Mouse (Mus musculus): ENCODE measurements around the gene Tbxas1.

GRCm38 (mm10) chr6:38926963-38927361, 51.8 kb downstream of the Tbxas1 start:
- TF ChIP-seq CTCF (IDR thresholded peaks at IDR 0.05; ENCODE audit: low read depth) (no peak), EP300 (IDR thresholded peaks at IDR 0.05; ENCODE audit: low read depth) (no peak)

Measured in liver, embryonic 14.5 days (tissue).